Mouse (Mus musculus): ENCODE results near the gene Erbb2. TPM values are rescaled to one million over a fixed set of nuclear protein-coding genes. Genes with fewer than 3 reads are reported as not detected.

Gene Erbb2
- 19.6 and 20.7 TPM in 2 replicates for polyA plus RNA-seq (2015; fragmentation: Nextera tagmentation; extraction: Ambion mirVana)

GRCm38 (mm10) chr11:98412273-98412796 is at the start of gene Erbb2:
Gene Erbb2, plus strand, starts transcription at chr11:98412470.

GRCm38 (mm10) chr11:98383261-98384030 is 28.8 kb upstream of the Erbb2 start, which contains the start of gene Tcap:
Gene Tcap, plus strand, starts transcription at chr11:98383811.

GRCm38 (mm10) chr11:98385638-98386585 is 26.4 kb upstream of the Erbb2 start, which contains the start of gene Pnmt:
Gene Pnmt, plus strand, starts transcription at chr11:98386450.

GRCm38 (mm10) chr11:98400161-98400726 is 12.0 kb upstream of the Erbb2 start, which contains the start of gene Pgap3:
Gene Pgap3, minus strand, starts transcription at chr11:98400490.

GRCm38 (mm10) chr11:98438331-98439158 is 26.3 kb downstream of the Erbb2 start, which contains the start of gene Mien1:
Gene Mien1, minus strand, starts transcription at chr11:98438991.

GRCm38 (mm10) chr11:98446213-98446561 is 33.9 kb downstream of the Erbb2 start, which contains the start of gene Grb7:
Gene Grb7, plus strand, starts transcription at chr11:98446394.

Other genes with a start within 250 kb of the Erbb2 start
- gene Med1, start 219.2 kb upstream of the Erbb2 start, polyA plus RNA-seq (2015; fragmentation: Nextera tagmentation; extraction: Ambion mirVana): 25.0 and 28.0 TPM in 2 replicates
- 4.1 and 4.5 TPM in 2 replicates for gene Cdk12, start 209.4 kb upstream of the Erbb2 start, polyA plus RNA-seq (2015; fragmentation: Nextera tagmentation; extraction: Ambion mirVana)
- gene Neurod2, start 82.8 kb upstream of the Erbb2 start, polyA plus RNA-seq (2015; fragmentation: Nextera tagmentation; extraction: Ambion mirVana): not detected in 2 replicates
- 0.11 TPM in 1 of 2 replicates, not detected in the other for gene Ppp1r1b, start 64.1 kb upstream of the Erbb2 start, polyA plus RNA-seq (2015; fragmentation: Nextera tagmentation; extraction: Ambion mirVana)
- gene Stard3, start 54.1 kb upstream of the Erbb2 start, polyA plus RNA-seq (2015; fragmentation: Nextera tagmentation; extraction: Ambion mirVana): 14.5 and 18.6 TPM in 2 replicates
- 0.17 TPM in 1 of 2 replicates, not detected in the other for gene Tcap, start 28.7 kb upstream of the Erbb2 start, polyA plus RNA-seq (2015; fragmentation: Nextera tagmentation; extraction: Ambion mirVana)
- not detected in 2 replicates for gene Pnmt, start 26.0 kb upstream of the Erbb2 start, polyA plus RNA-seq (2015; fragmentation: Nextera tagmentation; extraction: Ambion mirVana)
- gene Pgap3, start 12.0 kb upstream of the Erbb2 start, polyA plus RNA-seq (2015; fragmentation: Nextera tagmentation; extraction: Ambion mirVana): 4.9 and 5.2 TPM in 2 replicates
- 68.4 and 69.1 TPM in 2 replicates for gene Mien1, start 26.5 kb downstream of the Erbb2 start, polyA plus RNA-seq (2015; fragmentation: Nextera tagmentation; extraction: Ambion mirVana)
- gene Grb7, start 33.9 kb downstream of the Erbb2 start, polyA plus RNA-seq (2015; fragmentation: Nextera tagmentation; extraction: Ambion mirVana): 18.8 and 21.9 TPM in 2 replicates
- 2.3 and 2.8 TPM in 2 replicates for gene Ikzf3, start 133.6 kb downstream of the Erbb2 start, polyA plus RNA-seq (2015; fragmentation: Nextera tagmentation; extraction: Ambion mirVana)
- 0.16 and 0.56 TPM in 2 replicates for gene Zpbp2, start 138.6 kb downstream of the Erbb2 start, polyA plus RNA-seq (2015; fragmentation: Nextera tagmentation; extraction: Ambion mirVana)
- 49.1 and 50.2 TPM in 2 replicates for gene Ormdl3, start 174.9 kb downstream of the Erbb2 start, polyA plus RNA-seq (2015; fragmentation: Nextera tagmentation; extraction: Ambion mirVana)
- not detected in 2 replicates for gene Lrrc3c, start 185.8 kb downstream of the Erbb2 start, polyA plus RNA-seq (2015; fragmentation: Nextera tagmentation; extraction: Ambion mirVana)
- gene Gm12355, start 213.2 kb downstream of the Erbb2 start, polyA plus RNA-seq (2015; fragmentation: Nextera tagmentation; extraction: Ambion mirVana): 0.51 and 0.59 TPM in 2 replicates
- not detected in 2 replicates for gene Gsdma3, start 213.9 kb downstream of the Erbb2 start, polyA plus RNA-seq (2015; fragmentation: Nextera tagmentation; extraction: Ambion mirVana)
- gene Gsdma2, start 234.3 kb downstream of the Erbb2 start, polyA plus RNA-seq (2015; fragmentation: Nextera tagmentation; extraction: Ambion mirVana): not detected in 2 replicates

Data from urinary bladder, postnatal 0 days (tissue).